Mouse (Mus musculus) G1E (cell line): ENCODE measurements at regions not wholly inside any gene's neighbourhood (a gene's known extent, or its start where the extent isn't known, plus 50 kb on each side); places are given as distances from the start of the nearest gene placed in this dataset.

Source experiments
- CTCF ChIP-seq: IDR thresholded peaks from 2 replicates; pipeline ENCODE4 v1.5.1; 2012; ENCODE audit warnings: low read depth, low read length, inconsistent platforms, mixed read lengths
- TAL1 ChIP-seq: conservative IDR thresholded peaks from 2 replicates; pipeline ENCODE4 v1.6.1; 2012; ENCODE audit warnings: low read depth, low read length, inconsistent platforms, mixed read lengths

- TF ChIP-seq CTCF, result no peak
- no peak for TF ChIP-seq TAL1
These were observed 105.1 kb upstream of the Tet2 start for GRCm38 (mm10) chr3:133650025-133650424.
